Mouse (Mus musculus) cerebellum, adult 8-10 months (tissue): Measurements from ENCODE around the gene Sdhaf3.
A peak's percentile ranks its signal among the peaks of the same experiment; 100 is the strongest.
"Not testable (repeated sequence)": the region's sequence is repeated elsewhere in the genome, so short reads cannot be mapped to it uniquely, and the experiment has no call there.

Source experiments
- DNase-seq: peaks from one replicate; pipeline ENCODE4 v3.0.0; 2022

Sdhaf3 gene

GRCm38 (mm10) chr6:6955764-6956561, at the start of gene Sdhaf3:
Gene Sdhaf3, plus strand, starts transcription at chr6:6956004.
- peak; percentile 95 for DNase-seq

GRCm38 (mm10) chr6:6909586-6909985, 46.2 kb upstream of the Sdhaf3 start:
- no peak for DNase-seq

- DNase-seq, result no peak
Observed at GRCm38 (mm10) chr6:6914304-6914703, 41.5 kb upstream of the Sdhaf3 start.

- peak; percentile 19 for DNase-seq
Observed at GRCm38 (mm10) chr6:6914849-6915525, 40.8 kb upstream of the Sdhaf3 start.

- no peak for DNase-seq
Observed at GRCm38 (mm10) chr6:6915526-6915915, 40.3 kb upstream of the Sdhaf3 start.

GRCm38 (mm10) chr6:6917334-6917733, 38.5 kb upstream of the Sdhaf3 start:
- no peak for DNase-seq

- DNase-seq, result no peak
Observed at GRCm38 (mm10) chr6:6925264-6925663, 30.5 kb upstream of the Sdhaf3 start.

GRCm38 (mm10) chr6:6930831-6931230, 25.0 kb upstream of the Sdhaf3 start:
- no peak for DNase-seq

- DNase-seq, result no peak
Observed at GRCm38 (mm10) chr6:6931507-6931906, 24.3 kb upstream of the Sdhaf3 start.

GRCm38 (mm10) chr6:6940845-6941244, 15.0 kb upstream of the Sdhaf3 start:
- no peak for DNase-seq

GRCm38 (mm10) chr6:6942813-6943212, 13.0 kb upstream of the Sdhaf3 start:
- no peak for DNase-seq

GRCm38 (mm10) chr6:6947650-6948049, 8.2 kb upstream of the Sdhaf3 start:
- DNase-seq, result no peak

GRCm38 (mm10) chr6:6955395-6955763, 425 bp upstream of the Sdhaf3 start:
- no peak for DNase-seq

GRCm38 (mm10) chr6:6959234-6959633, 3.4 kb downstream of the Sdhaf3 start:
- not testable (repeated sequence) for DNase-seq

- DNase-seq, result no peak
Observed at GRCm38 (mm10) chr6:6997226-6997946, 41.6 kb downstream of the Sdhaf3 start.

- no peak for DNase-seq
Observed at GRCm38 (mm10) chr6:6997956-6998355, 42.2 kb downstream of the Sdhaf3 start.

GRCm38 (mm10) chr6:6999015-6999414, 43.2 kb downstream of the Sdhaf3 start:
- DNase-seq, result no peak

GRCm38 (mm10) chr6:7003085-7003484, 47.3 kb downstream of the Sdhaf3 start:
- DNase-seq, result no peak

GRCm38 (mm10) chr6:7004005-7004404, 48.2 kb downstream of the Sdhaf3 start:
- DNase-seq, result no peak

GRCm38 (mm10) chr6:7038087-7038486, 82.3 kb downstream of the Sdhaf3 start:
- no peak for DNase-seq

GRCm38 (mm10) chr6:7038835-7039234, 83.0 kb downstream of the Sdhaf3 start:
- no peak for DNase-seq

- DNase-seq, result no peak
Observed at GRCm38 (mm10) chr6:7041912-7042311, 86.1 kb downstream of the Sdhaf3 start.

- DNase-seq, result no peak
Observed at GRCm38 (mm10) chr6:7062819-7063218, 107.0 kb downstream of the Sdhaf3 start.

- no peak for DNase-seq
Observed at GRCm38 (mm10) chr6:7068782-7069181, 113.0 kb downstream of the Sdhaf3 start.
